Mouse (Mus musculus) intestine, embryonic 14.5 days (tissue): ENCODE data around the gene Krtap27-1. TPM values are rescaled to one million over a fixed set of nuclear protein-coding genes. Genes with fewer than 3 reads are reported as not detected.

Experiments
- ATAC-seq: fragments of 200-750 bp; cut with Nextera tagmentation; replicated peaks from 2 replicates; pipeline ENCODE4 v1.8.0; 2017; ENCODE audit warnings: low read depth, moderate number of reproducible peaks, moderate TSS enrichment, moderate library complexity; ENCODE audit not compliant: low FRiP score, low TSS enrichment
- DNase-seq: peaks from one replicate; pipeline ENCODE4 v3.0.0-alpha.2; 2018; ENCODE audit warnings: low spot score
- H3K27ac ChIP-seq: fragments of 300-500 bp; sonication (generic); 2 replicates; pipeline ENCODE4 v1.5.1; 2014; ENCODE audit warnings: low read depth, mild to moderate bottlenecking, control low read depth
- H3K27me3 ChIP-seq: fragments of 300-500 bp; sonication (generic); replicated peaks from 2 replicates; pipeline ENCODE4 v1.6.1; 2014; ENCODE audit warnings: low read length, control low read depth; ENCODE audit not compliant: control insufficient read depth, insufficient read depth
- H3K36me3 ChIP-seq: fragments of 300-500 bp; sonication (generic); 2 replicates; pipeline ENCODE4 v1.6.1; 2014; ENCODE audit warnings: low read length, control low read depth; ENCODE audit not compliant: control insufficient read depth, insufficient read depth
- H3K4me1 ChIP-seq: fragments of 300-500 bp; sonication (generic); replicated peaks from 2 replicates; pipeline ENCODE4 v1.6.1; 2014; ENCODE audit warnings: low read length, control low read depth, mixed read lengths; ENCODE audit not compliant: control insufficient read depth, insufficient read depth
- H3K4me2 ChIP-seq: fragments of 300-500 bp; sonication (generic); 2 replicates; pipeline ENCODE4 v1.6.1; 2014; ENCODE audit warnings: low read length
- H3K4me3 ChIP-seq: fragments of 300-500 bp; sonication (generic); 2 replicates; pipeline ENCODE4 v1.5.1; 2014; ENCODE audit warnings: low read depth, low read length, control low read depth, mixed read lengths
- H3K9ac ChIP-seq: fragments of 300-500 bp; sonication (generic); 2 replicates; pipeline ENCODE4 v1.6.1; 2014; ENCODE audit warnings: mild to moderate bottlenecking, low read length
- H3K9me3 ChIP-seq: fragments of 300-500 bp; sonication (generic); 2 replicates; pipeline ENCODE4 v1.6.1; 2016; ENCODE audit warnings: low read length, control low read depth; ENCODE audit not compliant: control insufficient read depth
- WGBS: fragments of 180-500 bp; shearing (Covaris S2); extraction: QIAGEN DNeasy Blood & Tissue Kit; methylation state at CpG from one replicate; pipeline ENCODE4 v1.1.7; 2014; 5-methylcytosine and 5-hydroxymethylcytosine counted together
- polyA plus RNA-seq: library from polyadenylated mRNA; unstranded; fragments of >200 nt; fragmentation: Nextera tagmentation; extraction: Ambion mirVana; gene quantifications from 2 replicates; pipeline ENCODE4 v1.2.1, GENCODE M21; 2014

Krtap27-1 gene
- polyA plus RNA-seq, 1 experiment from 2014 or later = not detected

DNA sequence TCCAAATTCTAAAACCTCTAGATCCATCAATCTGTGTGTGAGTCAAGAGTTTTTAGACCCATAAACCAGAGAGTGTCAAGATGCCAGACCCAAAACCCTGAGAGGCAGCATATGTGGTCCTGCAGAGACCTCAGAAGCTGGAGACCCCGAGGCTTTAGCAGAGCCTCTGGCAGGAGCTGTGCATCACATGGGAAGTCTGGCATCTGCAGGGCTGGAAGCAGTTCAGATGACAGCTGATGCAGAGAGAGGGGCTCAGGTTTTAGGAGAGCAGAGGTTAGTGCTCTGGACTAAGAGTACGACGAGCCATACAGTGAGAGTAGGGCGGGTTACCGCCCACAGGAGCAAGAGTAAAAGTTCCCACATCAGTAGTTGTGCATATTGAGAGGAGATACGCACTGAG lies 7.6 kb upstream of the Krtap27-1 start:
- Histone ChIP-seq H3K4me1 (no peaks in the 10 kb centered on the region), H3K4me2 (no peak overlapping the region), H3K27me3 (no peaks in the 10 kb centered on the region), H3K27ac (no peak overlapping the region), H3K9ac (no peak overlapping the region), H3K4me3 (no peak overlapping the region), H3K9me3 (no peaks in the 10 kb centered on the region), H3K36me3 (no peaks in the 10 kb centered on the region)
- 76% methylated on average over 6 of the region's 6 CpGs for WGBS
- DNase-seq (no peak), ATAC-seq (no peak)

DNA sequence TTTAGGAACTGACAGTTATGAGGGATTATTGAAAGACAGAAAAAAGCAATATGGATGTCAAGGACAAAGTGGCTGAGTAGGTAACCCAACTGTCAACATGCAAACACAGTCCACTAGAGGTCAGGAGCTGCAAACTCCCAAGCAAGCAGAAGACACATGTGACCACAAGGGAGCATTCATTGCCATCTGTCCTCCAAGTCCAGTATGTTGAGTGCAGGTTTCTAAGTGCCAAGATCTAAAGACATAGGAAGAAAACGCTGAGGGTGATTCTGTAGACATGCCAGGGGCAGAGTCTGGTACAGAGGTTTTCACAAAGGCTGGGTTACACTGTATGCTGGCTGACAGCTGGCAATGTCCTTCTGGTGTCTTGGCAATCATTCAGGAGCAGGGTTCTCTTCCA lies 14.0 kb downstream of the Krtap27-1 start:
- Histone ChIP-seq H3K27ac (no peak overlapping the region), H3K36me3 (no peaks in the 10 kb centered on the region), H3K9me3 (no peaks in the 10 kb centered on the region), H3K9ac (no peak overlapping the region), H3K4me2 (no peak overlapping the region), H3K27me3 (no peaks in the 10 kb centered on the region), H3K4me3 (no peak overlapping the region), H3K4me1 (no peaks in the 10 kb centered on the region)
- 60% methylated on average over 1 of the region's 1 CpGs for WGBS
- no peak for DNase-seq
- ATAC-seq = no peak

DNA sequence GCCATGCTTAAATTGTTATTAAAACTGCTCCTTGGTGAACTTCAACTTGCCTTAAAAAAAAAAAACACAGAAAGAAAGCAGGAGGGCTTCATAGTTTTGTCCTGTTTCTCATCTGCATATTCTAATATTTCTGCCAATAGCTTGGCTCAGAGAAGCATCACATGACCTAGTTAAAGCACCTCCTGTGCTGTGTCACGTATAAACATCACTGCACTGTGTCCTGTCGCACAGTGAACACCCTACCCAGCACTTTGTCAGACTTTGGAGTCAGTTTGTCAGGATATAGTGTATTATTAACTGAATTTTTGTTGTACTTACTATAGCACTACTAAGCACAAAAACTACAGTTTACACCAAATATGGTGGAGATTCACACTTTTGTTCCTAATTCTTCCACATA lies 19.5 kb downstream of the Krtap27-1 start:
- no peak for DNase-seq
- Histone ChIP-seq H3K4me3 (no peak overlapping the region), H3K27ac (no peak overlapping the region), H3K4me2 (no peak overlapping the region), H3K4me1 (no peaks in the 10 kb centered on the region), H3K27me3 (no peaks in the 10 kb centered on the region), H3K9me3 (no peaks in the 10 kb centered on the region), H3K9ac (no peak overlapping the region), H3K36me3 (no peaks in the 10 kb centered on the region)
- 65% methylated on average over 2 of the region's 2 CpGs for WGBS
- no peak for ATAC-seq

DNA sequence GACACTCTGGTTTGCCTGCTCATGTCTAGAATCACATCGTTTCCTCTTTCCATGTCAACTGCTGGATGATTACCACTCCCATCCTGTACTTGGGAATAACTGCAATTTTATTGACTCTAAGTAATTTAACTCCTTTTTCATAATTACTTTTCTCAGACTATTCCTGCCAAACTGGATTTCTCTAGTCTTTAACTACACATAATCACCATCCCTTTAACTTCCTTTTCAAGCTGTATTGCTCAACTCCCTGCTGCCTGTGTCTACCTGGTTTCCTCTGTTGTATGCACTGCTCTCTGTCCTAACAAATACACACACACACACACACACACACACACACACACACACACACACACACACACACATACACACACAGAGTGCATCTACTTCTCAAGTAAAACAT lies 20.4 kb downstream of the Krtap27-1 start:
- H3K4me1 ChIP-seq = no peaks in the 10 kb centered on the region
- H3K36me3 ChIP-seq = no peaks in the 10 kb centered on the region
- H3K27ac ChIP-seq = no peak overlapping the region
- H3K27me3 ChIP-seq = no peaks in the 10 kb centered on the region
- no peak overlapping the region for H3K9ac ChIP-seq
- no peak for ATAC-seq
- H3K4me2 ChIP-seq = no peak overlapping the region
- 67% methylated on average over 1 of the region's 1 CpGs for WGBS
- no peak overlapping the region for H3K4me3 ChIP-seq
- H3K9me3 ChIP-seq = no peaks in the 10 kb centered on the region
- no peak for DNase-seq

DNA sequence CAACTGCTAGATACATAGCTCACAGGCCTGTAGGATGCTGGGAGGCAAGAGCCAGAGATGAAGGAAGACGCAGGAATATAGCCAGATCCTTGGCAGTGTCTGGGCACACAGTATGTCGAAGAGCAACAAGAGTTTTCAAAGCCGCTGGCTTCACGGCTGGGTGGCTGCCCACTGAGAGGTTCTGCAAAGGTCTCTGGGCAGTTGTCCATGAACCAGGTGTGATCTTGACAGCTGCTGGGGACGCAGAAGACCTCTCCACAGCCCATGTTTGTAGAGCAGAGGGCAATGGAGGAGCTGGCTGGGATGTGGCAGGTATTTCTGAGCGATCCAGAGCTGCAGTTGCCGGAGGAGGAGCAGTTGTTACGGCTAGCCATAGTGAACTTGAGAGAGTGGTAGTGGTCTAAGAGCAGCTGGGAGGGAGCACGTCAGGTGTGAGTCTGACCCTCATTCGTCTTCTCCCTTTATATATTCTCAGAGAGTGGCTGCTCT lies 24.1 kb downstream of the Krtap27-1 start, which contains the start of gene Krtap26-1:
TSS of gene Krtap26-1 (minus strand) at position 439 of the 489 bp plus-strand sequence.
- no peak within 1 kb of the TSS for H3K27ac ChIP-seq
- no peak for DNase-seq

DNA sequence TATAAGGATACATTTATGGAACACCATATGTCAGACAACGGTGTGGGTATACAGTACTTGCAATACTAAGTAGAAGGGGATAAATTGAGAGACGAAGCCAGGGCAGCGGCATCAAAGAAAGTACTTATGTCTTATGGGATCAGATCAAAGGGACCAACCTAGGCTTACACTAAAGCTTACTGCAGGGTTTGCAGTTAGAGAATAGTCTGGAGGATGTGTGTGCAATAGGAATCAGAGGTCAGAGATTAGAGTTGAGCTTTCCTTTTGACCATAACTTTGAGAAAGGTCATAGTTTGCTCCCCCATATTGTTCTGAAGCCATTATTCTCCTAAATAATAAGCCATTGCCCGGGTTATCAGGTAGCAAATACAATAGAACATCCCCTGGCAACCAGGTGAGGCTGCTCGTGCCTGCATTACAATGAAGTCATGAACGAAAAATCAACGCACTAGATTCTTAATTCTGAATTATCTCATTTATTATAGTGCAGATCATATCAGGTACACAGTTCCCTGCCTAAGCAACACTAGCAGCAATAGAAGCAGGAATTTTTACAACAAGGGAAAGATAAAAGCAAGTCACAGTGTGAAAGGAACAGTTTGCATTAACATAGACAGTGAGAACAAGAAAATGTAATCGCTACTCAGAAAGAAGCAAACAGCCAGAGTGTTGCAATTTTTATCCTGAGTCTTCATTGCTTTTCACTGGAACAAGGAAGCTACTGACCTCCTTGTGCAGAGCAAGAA lies 24.9 kb downstream of the Krtap27-1 start:
- WGBS = 75% methylated on average over 8 of the region's 8 CpGs
- ATAC-seq = no peak
- Histone ChIP-seq H3K27me3 (no peaks in the 10 kb centered on the region), H3K36me3 (no peaks in the 10 kb centered on the region), H3K4me3 (no peak overlapping the region), H3K9ac (no peak overlapping the region), H3K27ac (no peak overlapping the region), H3K9me3 (no peaks in the 10 kb centered on the region), H3K4me2 (no peak overlapping the region), H3K4me1 (no peaks in the 10 kb centered on the region)
- DNase-seq = no peak

More for the DNA sequence above, 24.1 kb downstream of the Krtap27-1 start, which contains the start of gene Krtap26-1:
- Histone ChIP-seq H3K4me2 (no peak within 1 kb of the TSS), H3K9ac (no peak within 1 kb of the TSS), H3K36me3 (no peaks in the 10 kb centered on the region), H3K4me3 (no peak within 1 kb of the TSS), H3K4me1 (no peaks in the 10 kb centered on the region), H3K9me3 (no peaks in the 10 kb centered on the region), H3K27me3 (no peaks in the 10 kb centered on the region)
- WGBS = 82% methylated on average over 10 of the region's 10 CpGs
- no peak for ATAC-seq

DNA sequence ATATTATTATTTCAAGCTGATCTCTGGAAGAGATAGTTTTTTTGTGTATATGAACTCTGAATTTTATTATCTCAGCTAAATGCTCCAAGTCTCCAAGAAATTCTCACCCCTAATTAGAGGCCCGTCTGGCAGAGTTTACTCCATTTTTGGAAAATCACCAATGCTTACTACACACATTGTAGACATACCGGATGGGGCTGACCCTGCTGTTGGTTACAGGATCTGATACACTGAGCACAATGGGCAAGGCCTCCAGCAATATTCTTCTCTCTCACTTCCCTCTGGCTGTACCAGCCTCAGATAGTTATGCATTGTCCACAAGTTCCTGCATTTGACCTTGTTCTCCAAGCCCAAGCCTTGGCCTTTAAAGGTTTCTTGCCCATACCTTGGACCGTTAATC lies 31.4 kb downstream of the Krtap27-1 start:
- Histone ChIP-seq H3K27ac (no peak overlapping the region), H3K36me3 (no peaks in the 10 kb centered on the region), H3K4me1 (no peaks in the 10 kb centered on the region), H3K9me3 (no peaks in the 10 kb centered on the region), H3K4me2 (no peak overlapping the region), H3K9ac (no peak overlapping the region), H3K27me3 (no peaks in the 10 kb centered on the region), H3K4me3 (no peak overlapping the region)
- ATAC-seq = no peak
- no peak for DNase-seq
- 91% methylated on average over 3 of the region's 3 CpGs for whole genome bisulfite sequencing

DNA sequence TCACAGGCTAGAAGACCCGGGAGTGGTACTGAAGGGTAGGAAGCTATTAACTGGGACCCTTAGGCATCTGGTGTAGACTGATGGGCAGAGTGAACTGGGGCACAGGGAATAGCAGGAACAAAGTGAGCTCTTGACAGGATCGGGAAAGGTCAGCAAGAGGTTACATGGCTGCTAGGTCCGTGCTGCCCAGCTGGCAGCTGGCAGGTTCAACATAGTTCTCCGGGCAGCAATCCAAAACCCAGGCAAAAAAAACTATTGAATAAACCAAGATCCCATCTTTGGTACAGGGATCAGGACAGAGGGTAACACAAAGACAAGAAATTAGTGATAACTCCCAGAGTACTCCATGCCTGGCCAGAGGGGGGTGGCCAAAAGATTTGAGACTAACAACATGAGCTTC lies 36.3 kb downstream of the Krtap27-1 start:
- 49% methylated on average over 4 of the region's 4 CpGs for WGBS
- DNase-seq = no peak
- H3K9ac ChIP-seq = no peak overlapping the region
- no peaks in the 10 kb centered on the region for H3K9me3 ChIP-seq
- H3K36me3 ChIP-seq = no peaks in the 10 kb centered on the region
- H3K27me3 ChIP-seq = no peaks in the 10 kb centered on the region
- no peaks in the 10 kb centered on the region for H3K4me1 ChIP-seq
- no peak overlapping the region for H3K4me3 ChIP-seq
- H3K4me2 ChIP-seq = no peak overlapping the region
- no peak overlapping the region for H3K27ac ChIP-seq
- no peak for ATAC-seq

DNA sequence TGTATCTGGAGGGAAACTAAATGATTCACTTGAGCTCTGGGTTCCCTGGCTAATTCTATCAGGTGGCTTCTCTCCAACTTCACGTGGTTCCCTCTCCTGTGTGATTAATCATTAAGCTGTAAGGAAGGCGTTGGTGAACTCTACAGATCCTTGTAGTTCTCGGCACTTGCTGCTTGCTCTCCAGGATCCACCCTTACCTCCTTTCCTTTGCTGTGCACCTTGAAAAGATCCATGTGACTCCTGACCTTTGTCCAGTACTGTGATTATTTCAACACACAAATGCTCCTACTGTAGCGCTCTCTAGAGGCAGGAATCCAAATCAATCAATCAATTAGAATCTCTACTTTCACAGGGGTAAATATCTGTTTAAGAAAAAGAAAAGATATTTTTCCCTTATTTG lies 40.0 kb downstream of the Krtap27-1 start:
- DNase-seq (no peak), ATAC-seq (peak; percentile 91)
- H3K4me1 ChIP-seq = no peaks in the 10 kb centered on the region
- H3K27me3 ChIP-seq = no peaks in the 10 kb centered on the region
- no peak overlapping the region for H3K4me2 ChIP-seq
- H3K36me3 ChIP-seq = no peaks in the 10 kb centered on the region
- H3K9ac ChIP-seq = no peak overlapping the region
- H3K4me3 ChIP-seq = no peak overlapping the region
- no peaks in the 10 kb centered on the region for H3K9me3 ChIP-seq
- no peak overlapping the region for H3K27ac ChIP-seq
- WGBS = 41% methylated on average over 4 of the region's 4 CpGs
